Mouse (Mus musculus): ENCODE results near the gene Ssbp3. TPM values are rescaled to one million over a fixed set of nuclear protein-coding genes. Genes with fewer than 3 reads are reported as not detected.

The Ssbp3 gene
- polyA plus RNA-seq, 1 experiment from 2014 or later, result 214 TPM

- Histone ChIP-seq H3K4me2 (no peak overlapping the region), H3K36me3 (replicated peaks) (peaks cover 24% of the 10 kb centered on the region), H3K9ac (no peak overlapping the region), H3K27me3 (no peaks in the 10 kb centered on the region), H3K4me1 (peaks cover 59% of the 10 kb centered on the region), H3K27ac (no peak overlapping the region), H3K9me3 (no peaks in the 10 kb centered on the region), H3K4me3 (replicated peaks) (no peak overlapping the region)
- WGBS, result 70% methylated on average over 13 of the region's 13 CpGs
- ATAC-seq (ENCODE audit: low FRiP score), result no peak
Measured at GRCm38 (mm10) chr4:107012005-107012478, 101.5 kb downstream of the Ssbp3 start.

- Histone ChIP-seq H3K4me3 (replicated peaks) (no peak overlapping the region), H3K9me3 (no peaks in the 10 kb centered on the region), H3K4me2 (no peak overlapping the region), H3K36me3 (replicated peaks) (peaks cover 24% of the 10 kb centered on the region), H3K9ac (no peak overlapping the region), H3K4me1 (peaks cover 65% of the 10 kb centered on the region), H3K27ac (0 out of 2 replicates have a peak overlapping the region, but pooled peaks have one; percentile 42), H3K27me3 (no peaks in the 10 kb centered on the region)
- WGBS, result 92% methylated on average over 3 of the region's 3 CpGs
- no peak for ATAC-seq (ENCODE audit: low FRiP score)
Measured at GRCm38 (mm10) chr4:107012574-107012973, 102.1 kb downstream of the Ssbp3 start.

DNA sequence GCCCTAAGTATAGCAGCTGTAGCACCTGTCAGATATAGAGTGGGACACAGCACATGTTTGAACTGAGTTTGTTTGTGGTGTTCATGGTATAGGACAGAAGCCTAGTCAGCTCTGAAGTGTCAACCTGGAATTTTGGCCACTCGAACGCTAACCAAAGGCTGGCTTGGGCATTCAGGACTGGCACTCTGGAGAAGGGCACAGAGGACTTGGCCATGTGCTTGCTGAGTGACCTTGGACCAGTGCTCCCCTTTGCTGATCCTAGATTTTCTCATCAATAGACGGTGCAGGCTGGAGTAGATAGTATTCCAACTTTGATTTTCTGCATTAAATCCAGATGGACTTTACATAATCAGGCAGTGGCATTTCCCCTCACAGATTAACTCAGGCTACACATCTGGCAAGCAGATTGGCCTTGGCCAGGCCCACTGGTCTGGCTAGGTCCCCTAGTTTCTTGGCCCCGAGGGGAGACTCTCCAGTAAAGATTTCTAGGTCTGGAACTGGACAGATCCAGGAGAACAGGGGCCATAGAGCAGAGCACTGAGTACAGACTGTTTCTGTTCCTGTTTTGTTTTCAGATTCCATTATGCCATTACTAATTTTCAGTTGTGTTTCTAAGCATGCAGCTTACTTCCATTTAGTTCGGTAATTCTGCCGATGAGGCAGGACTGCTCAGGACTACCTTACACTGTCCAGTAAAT lies 102.8 kb downstream of the Ssbp3 start:
- Histone ChIP-seq H3K9ac (no peak overlapping the region), H3K36me3 (replicated peaks) (peaks cover 24% of the 10 kb centered on the region), H3K27ac (no peak overlapping the region), H3K27me3 (no peaks in the 10 kb centered on the region), H3K4me3 (replicated peaks) (no peak overlapping the region), H3K4me1 (peaks cover 72% of the 10 kb centered on the region), H3K9me3 (no peaks in the 10 kb centered on the region), H3K4me2 (no peak overlapping the region)
- ATAC-seq (ENCODE audit: low FRiP score), result no peak
- 96% methylated on average over 6 of the region's 6 CpGs for WGBS

DNA sequence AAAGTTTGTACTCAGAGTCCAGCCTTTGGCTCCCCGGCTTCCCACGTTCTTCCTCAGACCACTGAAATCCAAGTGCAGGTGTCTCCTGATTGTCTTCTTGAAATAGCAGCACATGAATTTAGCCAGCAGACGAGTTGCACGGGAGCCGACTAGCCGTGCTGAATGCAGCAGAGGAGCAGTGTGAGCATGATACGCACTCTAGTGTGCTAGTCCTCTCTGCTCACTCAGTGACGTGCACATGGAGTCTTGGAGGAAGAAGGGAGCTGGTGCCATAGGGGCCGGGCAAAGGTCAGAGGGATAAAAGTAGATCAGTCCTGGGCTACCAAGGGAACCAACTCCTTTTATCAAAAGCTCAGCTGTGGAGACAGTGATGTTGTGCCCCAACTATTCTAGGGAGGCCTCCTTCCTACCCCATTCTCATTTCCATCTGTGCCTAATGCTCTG lies 103.3 kb downstream of the Ssbp3 start:
- no peak overlapping the region for H3K4me2 ChIP-seq
- 87% methylated on average over 9 of the region's 9 CpGs for WGBS
- H3K4me3 ChIP-seq (replicated peaks), result no peak overlapping the region
- no peak overlapping the region for H3K27ac ChIP-seq
- H3K9ac ChIP-seq, result no peak overlapping the region
- no peak for ATAC-seq (ENCODE audit: low FRiP score)
- no peaks in the 10 kb centered on the region for H3K27me3 ChIP-seq
- H3K4me1 ChIP-seq, result peaks cover 76% of the 10 kb centered on the region
- no peaks in the 10 kb centered on the region for H3K9me3 ChIP-seq
- H3K36me3 ChIP-seq (replicated peaks), result peaks cover 24% of the 10 kb centered on the region

DNA sequence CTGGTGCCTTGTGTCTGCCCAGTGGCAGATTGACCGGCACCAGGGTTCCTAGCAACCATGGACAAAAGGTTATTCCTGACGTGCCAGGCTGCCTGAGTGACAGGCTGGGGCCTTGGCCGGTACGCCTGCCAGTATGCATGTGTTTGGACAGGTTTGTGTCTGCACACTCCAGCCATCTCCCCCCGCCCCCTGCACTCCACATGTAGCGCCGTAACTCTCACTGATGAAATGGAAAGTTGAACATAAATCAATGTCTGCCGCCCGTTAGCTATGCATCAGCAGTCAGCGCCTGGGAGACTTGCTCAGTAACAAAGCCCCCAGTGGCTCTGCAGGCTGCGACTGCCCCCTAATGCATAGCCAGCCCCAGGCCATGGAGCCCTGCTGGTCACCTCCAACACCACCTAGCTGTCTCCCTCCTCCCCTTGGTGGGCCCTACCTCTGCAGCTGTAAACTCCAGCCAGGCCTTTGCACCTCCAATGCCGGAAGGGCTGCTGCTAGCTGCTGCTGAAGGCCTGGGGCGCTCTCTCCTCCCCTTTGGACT lies 105.5 kb downstream of the Ssbp3 start:
- Histone ChIP-seq H3K27me3 (no peaks in the 10 kb centered on the region), H3K4me3 (replicated peaks) (no peak overlapping the region), H3K9me3 (no peaks in the 10 kb centered on the region), H3K9ac (0 out of 2 replicates have a peak overlapping the region, but pooled peaks have one; percentile 1), H3K4me2 (no peak overlapping the region), H3K36me3 (replicated peaks) (peaks cover 15% of the 10 kb centered on the region), H3K4me1 (peaks cover 92% of the 10 kb centered on the region), H3K27ac (peak overlapping the region; percentile 43)
- WGBS, result 43% methylated on average over 13 of the region's 13 CpGs
- peak; percentile 44; the same call in 1 of the 2 replicates for ATAC-seq (ENCODE audit: low FRiP score)

- H3K9me3 ChIP-seq, result no peaks in the 10 kb centered on the region
- H3K27me3 ChIP-seq, result no peaks in the 10 kb centered on the region; the same call in 1 of the 2 replicates
- H3K9ac ChIP-seq, result no peak overlapping the region
- H3K36me3 ChIP-seq (replicated peaks), result peaks cover 15% of the 10 kb centered on the region
- no peak for ATAC-seq (ENCODE audit: low FRiP score)
- H3K4me1 ChIP-seq, result peaks cover 97% of the 10 kb centered on the region
- no peak overlapping the region for H3K4me2 ChIP-seq
- no peak overlapping the region for H3K27ac ChIP-seq
- no peak overlapping the region for H3K4me3 ChIP-seq (replicated peaks)
Measured at GRCm38 (mm10) chr4:107017257-107017656, 106.8 kb downstream of the Ssbp3 start.

DNA sequence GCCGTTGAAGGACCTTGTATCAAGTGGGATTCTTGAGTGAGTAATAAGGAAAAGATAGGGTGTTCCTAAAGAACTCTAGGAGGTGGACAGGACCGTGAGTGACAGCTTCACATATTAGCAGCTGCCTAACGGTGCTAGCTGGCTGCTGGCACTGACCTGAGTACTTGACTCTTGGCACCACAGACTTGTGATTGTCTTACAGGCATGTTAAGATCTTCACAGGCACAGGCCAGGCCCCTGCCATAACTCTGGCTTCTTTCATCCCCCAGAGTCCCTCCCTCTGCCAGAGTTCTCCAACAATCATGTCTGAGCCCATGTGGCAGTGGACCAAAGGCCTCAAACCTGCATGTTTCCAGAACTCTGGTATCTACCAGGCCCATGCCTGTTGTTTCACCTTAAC lies 108.0 kb downstream of the Ssbp3 start:
- H3K27me3 ChIP-seq, result peaks cover 6% of the 10 kb centered on the region
- no peak overlapping the region for H3K4me3 ChIP-seq (replicated peaks)
- no peak overlapping the region for H3K9ac ChIP-seq
- WGBS, result 79% methylated on average over 3 of the region's 3 CpGs
- ATAC-seq (ENCODE audit: low FRiP score), result no peak
- H3K4me2 ChIP-seq, result no peak overlapping the region
- H3K4me1 ChIP-seq, result peaks cover 94% of the 10 kb centered on the region
- H3K27ac ChIP-seq, result peak overlapping the region; percentile 59
- H3K9me3 ChIP-seq, result no peaks in the 10 kb centered on the region
- H3K36me3 ChIP-seq (replicated peaks), result peaks cover 15% of the 10 kb centered on the region

DNA sequence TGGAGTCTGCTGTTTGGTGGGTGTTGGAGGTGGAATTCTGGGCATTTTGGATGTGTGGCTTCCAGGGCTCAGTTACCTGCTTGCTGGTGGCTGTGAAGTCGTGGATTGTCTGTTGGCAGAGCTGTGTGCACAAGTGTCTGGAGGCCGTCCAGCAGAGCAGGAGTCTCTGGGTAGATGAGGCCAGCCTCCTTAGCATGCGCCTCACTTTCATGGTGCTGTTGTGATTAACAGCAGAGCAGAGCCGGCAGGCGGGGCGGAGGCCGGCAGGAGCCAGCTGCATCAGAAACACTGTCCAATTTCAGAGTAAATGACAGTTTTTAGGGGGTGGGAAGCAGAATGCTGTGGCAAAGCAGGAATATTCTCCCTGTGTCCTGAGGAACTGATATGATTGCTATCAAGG lies 108.5 kb downstream of the Ssbp3 start:
- no peak overlapping the region for H3K9ac ChIP-seq
- peaks cover 6% of the 10 kb centered on the region for H3K27me3 ChIP-seq
- WGBS, result 49% methylated on average over 7 of the region's 7 CpGs
- H3K4me3 ChIP-seq (replicated peaks), result no peak overlapping the region
- H3K27ac ChIP-seq, result peak overlapping the region; percentile 59
- H3K9me3 ChIP-seq, result no peaks in the 10 kb centered on the region
- no peak for ATAC-seq (ENCODE audit: low FRiP score)
- H3K4me2 ChIP-seq, result no peak overlapping the region
- H3K36me3 ChIP-seq (replicated peaks), result peaks cover 12% of the 10 kb centered on the region
- H3K4me1 ChIP-seq, result peaks cover 92% of the 10 kb centered on the region

- Histone ChIP-seq H3K36me3 (replicated peaks) (peaks cover 6% of the 10 kb centered on the region; the same call in 1 of the 2 replicates), H3K9me3 (no peaks in the 10 kb centered on the region), H3K4me2 (no peak overlapping the region), H3K27me3 (peaks cover 6% of the 10 kb centered on the region), H3K9ac (no peak overlapping the region), H3K27ac (no peak overlapping the region), H3K4me3 (replicated peaks) (no peak overlapping the region), H3K4me1 (peaks cover 91% of the 10 kb centered on the region)
- ATAC-seq (ENCODE audit: low FRiP score), result no peak
- WGBS, result 72% methylated on average over 5 of the region's 5 CpGs
Measured at GRCm38 (mm10) chr4:107020287-107021000, 109.9 kb downstream of the Ssbp3 start.

DNA sequence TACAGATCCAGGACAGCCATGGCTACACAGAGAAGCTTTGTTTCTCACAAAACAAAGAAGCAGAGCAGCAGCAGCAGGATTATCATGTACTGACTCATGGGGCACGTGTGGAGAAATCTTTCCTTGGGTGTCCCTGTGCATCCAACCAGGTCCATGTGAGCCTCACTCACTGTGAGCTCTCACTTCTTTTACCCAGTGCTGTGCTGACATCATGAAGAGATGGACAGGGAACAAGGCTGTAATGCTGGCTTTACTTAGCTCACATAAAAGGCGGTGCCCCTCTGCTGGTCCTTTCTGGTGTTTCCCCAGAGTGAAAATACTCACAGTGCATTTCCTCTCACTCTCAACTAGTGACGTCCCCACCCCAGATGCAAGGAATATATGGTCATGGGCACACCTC lies 111.0 kb downstream of the Ssbp3 start:
- WGBS, result 57% methylated on average over 3 of the region's 3 CpGs
- Histone ChIP-seq H3K27ac (peak overlapping the region; percentile 9), H3K4me2 (no peak overlapping the region), H3K27me3 (peaks cover 11% of the 10 kb centered on the region), H3K9ac (no peak overlapping the region), H3K36me3 (replicated peaks) (peaks cover under 1% of the 10 kb centered on the region; the same call in 1 of the 2 replicates), H3K9me3 (no peaks in the 10 kb centered on the region), H3K4me1 (peaks cover 89% of the 10 kb centered on the region), H3K4me3 (replicated peaks) (no peak overlapping the region)
- ATAC-seq (ENCODE audit: low FRiP score), result no peak

DNA sequence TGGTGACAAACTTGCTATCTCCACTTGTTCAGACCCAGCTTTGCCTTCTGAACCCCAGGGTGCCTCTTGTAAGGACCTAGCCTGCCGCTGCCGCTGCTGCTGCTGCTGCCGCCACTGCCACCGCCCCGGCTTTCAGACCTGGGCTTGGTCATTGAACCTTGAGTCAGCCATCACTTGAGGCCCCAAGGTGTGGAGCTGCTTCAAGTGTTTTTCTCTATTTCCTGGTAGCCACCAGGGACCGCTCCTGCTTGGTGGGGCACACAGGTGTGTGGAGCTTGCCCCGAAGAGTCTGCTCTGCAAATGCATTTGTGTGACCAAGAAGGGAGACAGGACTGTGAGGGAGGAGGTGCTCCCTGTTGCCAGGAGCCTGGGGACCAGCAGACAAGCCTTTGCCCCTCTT lies 114.4 kb downstream of the Ssbp3 start:
- H3K4me3 ChIP-seq (replicated peaks), result no peak overlapping the region
- H3K4me1 ChIP-seq, result peaks cover 61% of the 10 kb centered on the region
- H3K9me3 ChIP-seq, result no peaks in the 10 kb centered on the region
- no peak overlapping the region for H3K9ac ChIP-seq
- peaks cover 25% of the 10 kb centered on the region for H3K36me3 ChIP-seq (replicated peaks)
- 64% methylated on average over 7 of the region's 7 CpGs for WGBS
- no peak overlapping the region for H3K27ac ChIP-seq
- H3K27me3 ChIP-seq, result peaks cover 20% of the 10 kb centered on the region
- H3K4me2 ChIP-seq, result no peak overlapping the region; the same call in 1 of the 2 replicates
- ATAC-seq (ENCODE audit: low FRiP score), result no peak

- H3K27ac ChIP-seq, result no peak overlapping the region
- peak; percentile 33; the same call in 1 of the 2 replicates for ATAC-seq (ENCODE audit: low FRiP score)
- H3K9me3 ChIP-seq, result no peaks in the 10 kb centered on the region
- WGBS, result 38% methylated on average over 5 of the region's 5 CpGs
- no peak overlapping the region for H3K4me3 ChIP-seq (replicated peaks)
- peaks cover 57% of the 10 kb centered on the region for H3K4me1 ChIP-seq
- peaks cover 20% of the 10 kb centered on the region for H3K27me3 ChIP-seq
- H3K9ac ChIP-seq, result no peak overlapping the region
- H3K4me2 ChIP-seq, result no peak overlapping the region
- H3K36me3 ChIP-seq (replicated peaks), result peaks cover 30% of the 10 kb centered on the region
Measured at GRCm38 (mm10) chr4:107025369-107025768, 114.9 kb downstream of the Ssbp3 start.
